In the genomic region with DNA sequence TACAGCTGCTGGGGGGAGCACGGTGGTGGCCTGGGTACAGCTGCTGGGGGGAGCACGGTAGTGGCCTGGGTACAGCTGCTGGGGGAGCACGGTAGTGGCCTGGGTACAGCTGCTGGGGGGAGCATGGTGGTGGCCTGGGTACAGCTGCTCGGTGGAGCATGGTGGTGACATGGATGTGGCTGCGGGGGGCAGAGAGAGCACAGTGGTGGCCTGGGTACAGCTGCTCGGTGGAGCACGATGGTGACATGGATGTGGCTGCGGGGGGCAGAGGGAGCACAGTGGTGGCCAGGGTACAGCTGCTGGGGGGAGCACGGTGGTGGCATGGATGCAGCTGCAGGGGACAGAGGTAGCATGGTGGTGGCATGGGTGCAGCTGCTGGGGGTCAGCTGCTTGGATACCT, we compare ENCODE assay signal across 20 mouse cellular contexts. TPM values are rescaled to one million over a fixed set of nuclear protein-coding genes. Genes with fewer than 3 reads are reported as not detected.
DNase-seq lines count a peak whose midpoint lies in the region; ATAC-seq and TF ChIP-seq lines count a peak whose summit lies in the region.
"Had no signal": no experiment of that assay in that cellular context is flagged by ENCODE, and none has a peak within 500 bp of the region (broad histone marks: within the 10 kb centered on the region; RNA-seq: fewer than 3 reads in every experiment).

No protein-coding gene starts in this region.

- no peak for TF ChIP-seq POLR2A in cerebellum, adult 2 months (IDR thresholded peaks at IDR 0.05; ENCODE audit: borderline replicate concordance, insufficient read depth, low read length)

- H3K4me2 ChIP-seq in limb, embryonic 12.5 days = no peak overlapping the region
- H3K4me2 ChIP-seq: embryonic facial prominence, embryonic 12.5 days; hindbrain, embryonic 12.5 days; limb, embryonic 15.5 days; liver, embryonic 15.5 days; midbrain, embryonic 12.5 days had no signal

- no peak for TF ChIP-seq CTCF in cerebellum, adult 2 months (IDR thresholded peaks at IDR 0.05; ENCODE audit: borderline replicate concordance, insufficient read depth, low read depth, low read length)

- H3K9me3 ChIP-seq in heart, embryonic 10.5 days = no peaks in the 10 kb centered on the region
- no peaks in the 10 kb centered on the region for H3K9me3 ChIP-seq in limb, embryonic 12.5 days
- no peaks in the 10 kb centered on the region for H3K9me3 ChIP-seq in limb, embryonic 10.5 days (replicated peaks)
- H3K9me3 ChIP-seq: embryonic facial prominence, embryonic 12.5 days; hindbrain, embryonic 12.5 days; limb, embryonic 15.5 days; liver, embryonic 15.5 days; midbrain, embryonic 12.5 days had no signal

- H3K9ac ChIP-seq in limb, embryonic 12.5 days (replicated peaks) = no peak overlapping the region
- H3K9ac ChIP-seq: embryonic facial prominence, embryonic 12.5 days; forebrain, postnatal 0 days; hindbrain, embryonic 12.5 days; limb, embryonic 15.5 days; liver, embryonic 15.5 days; midbrain, embryonic 12.5 days had no signal

- peak; percentile 47; the same call in 1 of the 2 replicates for ATAC-seq in limb, embryonic 12.5 days (ENCODE audit: insufficient number of reproducible peaks, insufficient read depth, low FRiP score, low TSS enrichment, low read depth)
- ATAC-seq: forebrain, postnatal 0 days; Patski had no signal

- WGBS in heart, embryonic 10.5 days = 90% methylated on average over 9 of the region's 9 CpGs
- WGBS in limb, embryonic 12.5 days = 81% methylated on average over 8 of the region's 9 CpGs
- WGBS in limb, embryonic 10.5 days = 88% methylated on average over 9 of the region's 9 CpGs
- 53% methylated on average over 9 of the region's 9 CpGs for WGBS in cerebellum, adult 2 months

- no peak for DNase-seq in heart, embryonic 10.5 days (ENCODE audit: low spot score)
- DNase-seq in heart, postnatal 4 days = no peak
- DNase-seq in limb, embryonic 10.5 days (ENCODE audit: low spot score) = no peak
- peak; percentile 32 for DNase-seq in thymus, postnatal 0 days (ENCODE audit: low spot score)
- no peak for DNase-seq in thymus, postnatal 14 days
- no peak for DNase-seq in cerebellum, adult 2 months
- DNase-seq: adrenal gland, adult 2 months; cerebellum, adult 11-12 months; cerebellum, postnatal 14 days; forebrain, postnatal 0 days; kidney, postnatal 4 days; lung, postnatal 10 days; spleen, adult 18-20 months had no signal

- peaks cover 44% of the 10 kb centered on the region for H3K4me1 ChIP-seq in heart, embryonic 10.5 days
- peaks cover 23% of the 10 kb centered on the region for H3K4me1 ChIP-seq in limb, embryonic 12.5 days (replicated peaks)
- H3K4me1 ChIP-seq in limb, embryonic 10.5 days = peaks cover 29% of the 10 kb centered on the region
- peaks cover 25% of the 10 kb centered on the region for H3K4me1 ChIP-seq in cerebellum, adult 2 months (ENCODE audit: control insufficient read depth, insufficient read depth, low read length)
- H3K4me1 ChIP-seq: midbrain, embryonic 12.5 days had no signal

- H3K4me3 ChIP-seq in heart, embryonic 10.5 days = no peak overlapping the region
- no peak overlapping the region for H3K4me3 ChIP-seq in limb, embryonic 12.5 days (replicated peaks)
- no peak overlapping the region for H3K4me3 ChIP-seq in limb, embryonic 10.5 days
- H3K4me3 ChIP-seq in cerebellum, adult 2 months (replicated peaks; ENCODE audit: insufficient read depth, low read depth, low read length) = no peak overlapping the region
- H3K4me3 ChIP-seq: embryonic facial prominence, embryonic 12.5 days; hindbrain, embryonic 12.5 days; limb, embryonic 15.5 days; liver, embryonic 15.5 days; midbrain, embryonic 12.5 days had no signal

- H3K27ac ChIP-seq in heart, embryonic 10.5 days = peak overlapping the region; percentile 44; the same call in 1 of the 2 replicates
- no peak overlapping the region for H3K27ac ChIP-seq in limb, embryonic 12.5 days
- H3K27ac ChIP-seq in limb, embryonic 10.5 days = no peak overlapping the region
- no peak overlapping the region for H3K27ac ChIP-seq in cerebellum, adult 2 months (ENCODE audit: insufficient read depth, low read length)
- H3K27ac ChIP-seq: embryonic facial prominence, embryonic 12.5 days; hindbrain, embryonic 12.5 days; limb, embryonic 15.5 days; liver, embryonic 15.5 days; midbrain, embryonic 12.5 days had no signal

- no peaks in the 10 kb centered on the region for H3K36me3 ChIP-seq in heart, embryonic 10.5 days
- H3K36me3 ChIP-seq in limb, embryonic 12.5 days = no peaks in the 10 kb centered on the region
- H3K36me3 ChIP-seq in limb, embryonic 10.5 days = no peaks in the 10 kb centered on the region
- H3K36me3 ChIP-seq: embryonic facial prominence, embryonic 12.5 days; hindbrain, embryonic 12.5 days; limb, embryonic 15.5 days had no signal

- H3K27me3 ChIP-seq in heart, embryonic 10.5 days (ENCODE audit: insufficient read depth, poor library complexity, severe bottlenecking) = no peaks in the 10 kb centered on the region
- no peaks in the 10 kb centered on the region for H3K27me3 ChIP-seq in limb, embryonic 12.5 days
- no peaks in the 10 kb centered on the region for H3K27me3 ChIP-seq in limb, embryonic 10.5 days (ENCODE audit: low read depth, poor library complexity, severe bottlenecking)
- no peaks in the 10 kb centered on the region for H3K27me3 ChIP-seq in cerebellum, adult 2 months (ENCODE audit: control insufficient read depth, insufficient read depth, low read length)
- H3K27me3 ChIP-seq: embryonic facial prominence, embryonic 12.5 days; hindbrain, embryonic 12.5 days; limb, embryonic 15.5 days; liver, embryonic 15.5 days; midbrain, embryonic 12.5 days; Patski had no signal

RNA-seq across cellular contexts. Expression of a gene that starts 39.5 kb away (rescaled TPM):
- 15.9 and 18.9 TPM in 2 replicates for polyA plus RNA-seq in heart, embryonic 10.5 days (2016; fragmentation: Nextera tagmentation; extraction: Ambion mirVana)
- 10 to 100 TPM; 31.6 to 31.8 TPM for total RNA-seq in heart, postnatal 4 days (2021)
- polyA plus RNA-seq in limb, embryonic 12.5 days (2016; fragmentation: Nextera tagmentation; extraction: Ambion mirVana) = 19.9 and 21.4 TPM in 2 replicates
- 13.7 and 17.0 TPM in 2 replicates for polyA plus RNA-seq in limb, embryonic 10.5 days (2016; fragmentation: Nextera tagmentation; extraction: Ambion mirVana)
- polyA plus RNA-seq in thymus, postnatal 0 days (2015; fragmentation: Nextera tagmentation; extraction: Ambion mirVana) = 18.0 and 18.8 TPM in 2 replicates
- 45.1 and 49.8 TPM in 2 replicates for polyA plus RNA-seq in cerebellum, adult 2 months (2012; rRNA removed)

RNA-seq across cellular contexts. Expression of a gene that starts 39.6 kb away (rescaled TPM):
- 22.4 and 24.7 TPM in 2 replicates for polyA plus RNA-seq in heart, embryonic 10.5 days (2016; fragmentation: Nextera tagmentation; extraction: Ambion mirVana)
- 10 to 100 TPM; 23.0 to 25.1 TPM for total RNA-seq in heart, postnatal 4 days (2021)
- 27.0 and 28.4 TPM in 2 replicates for polyA plus RNA-seq in limb, embryonic 12.5 days (2016; fragmentation: Nextera tagmentation; extraction: Ambion mirVana)
- 24.5 and 25.5 TPM in 2 replicates for polyA plus RNA-seq in limb, embryonic 10.5 days (2016; fragmentation: Nextera tagmentation; extraction: Ambion mirVana)
- polyA plus RNA-seq in thymus, postnatal 0 days (2015; fragmentation: Nextera tagmentation; extraction: Ambion mirVana) = 38.5 and 39.6 TPM in 2 replicates
- polyA plus RNA-seq in cerebellum, adult 2 months (2012; rRNA removed) = 22.6 and 23.5 TPM in 2 replicates
